Mouse (Mus musculus) urinary bladder, postnatal 25 days (tissue): ENCODE results near the gene Sipa1l3.

Experiments used
- DNase-seq: peaks from one replicate; pipeline ENCODE4 v3.0.0; 2022; ENCODE audit warnings: low spot score

Sipa1l3 gene

DNA sequence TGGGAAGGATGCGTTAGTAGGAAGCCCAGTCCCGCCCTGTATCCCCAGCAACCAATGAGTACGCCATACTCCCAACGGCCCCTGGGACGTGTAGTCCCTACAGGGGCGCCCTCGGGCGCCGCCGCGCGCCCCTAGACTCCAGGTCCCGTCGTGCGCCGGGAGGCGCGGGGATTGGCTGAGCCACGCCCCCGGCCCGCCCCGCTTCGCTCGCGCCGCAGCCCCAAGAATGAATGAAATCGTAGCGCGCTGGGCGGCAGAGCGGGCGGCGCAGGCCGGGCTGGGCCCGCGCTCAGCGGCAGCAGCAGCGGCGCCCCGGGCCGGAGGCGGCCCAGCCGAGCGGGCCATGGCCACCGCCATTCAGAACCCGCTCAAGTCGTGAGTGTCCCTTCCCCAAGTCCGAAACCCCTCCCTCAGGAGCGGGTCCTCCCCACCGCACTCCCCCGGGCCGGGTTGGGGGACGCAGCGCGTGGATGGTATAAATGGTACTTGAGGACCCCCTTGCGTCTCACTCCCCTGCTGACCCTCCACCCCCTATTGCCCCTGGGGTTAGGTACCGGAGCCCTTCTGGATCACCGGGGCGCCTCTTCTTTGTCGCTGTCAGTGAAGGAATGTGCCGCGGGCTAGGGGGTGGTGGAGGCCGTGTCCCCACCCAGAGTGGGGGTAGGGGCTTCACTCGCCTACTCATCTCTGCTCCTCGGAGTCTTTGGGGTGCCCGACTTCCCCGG, 214.5 kb downstream of the Sipa1l3 start, which contains the start of gene Dpf1:
Dpf1 (plus strand) TSS at position 214 of the 725 bp plus-strand sequence.
- DNase-seq, result peak; percentile 54

DNA sequence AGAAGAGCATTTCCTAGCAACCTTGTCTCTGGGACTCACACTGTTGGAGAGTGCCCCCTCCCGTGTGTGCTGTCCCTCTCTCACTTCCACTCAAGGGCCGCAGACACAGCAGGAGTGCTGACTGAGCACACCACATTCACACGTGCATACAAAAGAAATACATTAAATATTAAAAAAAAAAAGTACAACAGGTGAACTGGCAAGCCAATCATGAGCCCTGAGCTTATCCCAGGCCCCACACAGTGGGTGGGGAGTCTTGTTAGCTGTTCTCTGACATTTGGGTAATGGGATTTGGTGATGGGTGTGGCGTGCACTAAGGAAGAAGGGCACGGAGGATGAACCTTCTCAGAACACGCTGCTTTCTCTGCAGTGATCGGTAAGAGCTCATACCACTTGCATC, 215.8 kb downstream of the Sipa1l3 start:
- DNase-seq, result no peak

DNA sequence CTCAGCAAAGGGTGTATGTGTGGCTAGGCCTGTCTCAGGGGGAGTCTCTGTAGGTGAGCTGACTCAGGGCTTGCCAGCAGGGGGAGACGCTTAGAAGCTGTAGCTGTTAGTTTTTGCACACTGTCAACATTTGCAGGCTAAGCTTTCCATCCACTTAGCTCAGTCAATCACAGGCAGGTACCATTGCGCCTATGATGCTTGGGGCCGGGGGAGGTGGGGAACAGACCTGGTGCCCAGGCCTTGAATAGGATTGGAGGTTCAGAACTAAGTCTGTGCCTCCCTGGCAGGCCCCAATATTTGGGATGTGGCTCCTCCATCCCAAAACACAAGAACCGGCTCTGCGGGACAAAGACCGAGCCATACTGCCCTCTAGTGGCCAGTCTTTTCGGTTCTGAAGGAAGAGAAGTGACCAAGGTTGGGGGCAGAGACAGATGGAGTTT, 217.3 kb downstream of the Sipa1l3 start:
- peak; percentile 75 for DNase-seq

DNA sequence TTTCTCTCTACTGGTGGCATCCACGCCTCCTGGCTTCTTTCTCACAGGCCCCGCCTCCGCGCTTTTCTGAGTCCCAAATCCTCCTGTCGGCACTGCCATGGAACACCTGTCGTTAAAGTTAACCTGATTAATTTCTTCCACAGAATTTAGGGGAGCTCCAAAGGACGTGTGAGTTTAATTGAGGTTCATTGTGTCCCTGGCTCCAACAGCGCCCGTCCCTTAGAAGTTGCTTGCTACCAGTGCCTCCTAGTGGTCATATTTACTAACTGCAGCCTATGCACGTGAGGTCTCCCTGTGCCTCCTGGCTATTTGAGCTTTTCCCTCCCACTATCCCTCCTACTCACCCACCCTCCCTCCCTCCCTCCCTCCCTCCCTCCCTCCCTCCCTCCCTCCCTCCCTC, 221.4 kb downstream of the Sipa1l3 start:
- no peak for DNase-seq

DNA sequence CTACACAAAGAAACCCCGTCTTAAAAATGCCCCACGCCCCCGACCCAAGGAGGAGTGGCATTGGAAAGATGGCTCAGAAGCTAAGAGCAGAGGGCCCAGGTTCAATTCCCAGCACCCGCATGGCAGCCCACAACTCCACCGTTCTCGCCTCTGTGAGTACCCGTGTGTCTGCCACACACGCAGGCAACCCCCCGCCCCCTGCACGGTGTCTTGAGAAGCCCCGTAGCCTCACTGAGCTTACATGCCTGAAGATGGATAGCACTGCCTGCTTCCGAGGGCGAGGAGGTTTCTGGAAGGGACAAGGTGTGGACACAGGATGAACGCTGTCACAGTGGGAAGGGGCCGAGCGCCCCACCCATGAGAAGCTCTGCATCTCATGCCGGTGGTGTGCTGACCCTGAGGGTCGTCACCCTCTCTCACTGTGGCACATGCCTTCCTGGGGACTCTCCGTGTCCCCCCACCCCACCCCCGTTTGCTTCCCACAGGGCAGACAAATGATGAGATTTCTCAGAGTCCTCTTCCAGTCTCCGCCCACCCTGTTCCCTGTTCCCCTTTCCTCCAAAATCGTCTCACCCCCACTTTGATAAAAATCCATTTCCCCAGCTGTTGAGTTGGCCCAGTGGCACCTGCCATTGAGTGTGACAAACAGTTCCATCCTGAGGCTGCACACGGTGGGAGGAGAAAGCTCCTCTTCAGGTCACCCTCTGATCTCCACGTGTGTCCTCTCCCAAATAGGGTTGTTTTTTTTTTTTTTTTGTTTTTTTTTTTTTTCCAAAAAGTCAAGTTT, 222.4 kb downstream of the Sipa1l3 start:
- no peak for DNase-seq

DNA sequence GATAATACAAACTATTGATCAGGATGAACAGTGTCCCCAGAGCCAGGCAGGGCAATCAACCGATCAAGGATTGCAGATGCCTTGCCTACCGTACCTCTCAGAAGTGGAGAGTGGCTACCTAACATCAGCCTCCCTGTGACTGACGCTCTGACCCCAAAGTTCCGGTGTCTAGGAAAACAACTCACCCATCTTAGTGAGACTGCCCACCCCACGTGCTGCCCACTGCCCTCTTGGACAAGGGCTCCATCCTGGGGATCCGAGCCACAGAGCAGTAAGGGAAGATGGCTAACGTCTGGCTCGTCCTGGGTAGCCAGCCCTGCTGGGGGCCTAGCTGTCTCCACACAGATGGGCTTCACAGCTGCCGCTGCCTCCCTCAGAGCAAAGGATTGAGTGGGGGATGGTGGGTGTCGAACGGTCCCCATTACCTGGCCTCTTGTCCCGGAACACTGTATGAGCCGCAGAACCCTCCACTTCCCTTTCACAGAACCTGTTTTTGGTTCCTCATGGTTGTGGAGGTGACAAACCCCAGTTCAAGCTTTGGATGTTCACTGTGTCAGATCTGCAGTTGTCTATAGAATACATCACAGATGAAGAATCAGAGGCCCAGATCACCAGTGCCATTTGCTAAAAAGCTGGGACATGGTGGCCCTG, 224.2 kb downstream of the Sipa1l3 start:
- DNase-seq, result no peak

GRCm38 (mm10) chr7:29293131-29294065, 225.0 kb downstream of the Sipa1l3 start:
- DNase-seq, result no peak

- DNase-seq, result no peak
These were observed 225.9 kb downstream of the Sipa1l3 start for GRCm38 (mm10) chr7:29292458-29293098.

- no peak for DNase-seq
These were observed 226.6 kb downstream of the Sipa1l3 start for GRCm38 (mm10) chr7:29291616-29292457.

- DNase-seq, result no peak
These were observed 227.6 kb downstream of the Sipa1l3 start for GRCm38 (mm10) chr7:29290691-29291485.

DNA sequence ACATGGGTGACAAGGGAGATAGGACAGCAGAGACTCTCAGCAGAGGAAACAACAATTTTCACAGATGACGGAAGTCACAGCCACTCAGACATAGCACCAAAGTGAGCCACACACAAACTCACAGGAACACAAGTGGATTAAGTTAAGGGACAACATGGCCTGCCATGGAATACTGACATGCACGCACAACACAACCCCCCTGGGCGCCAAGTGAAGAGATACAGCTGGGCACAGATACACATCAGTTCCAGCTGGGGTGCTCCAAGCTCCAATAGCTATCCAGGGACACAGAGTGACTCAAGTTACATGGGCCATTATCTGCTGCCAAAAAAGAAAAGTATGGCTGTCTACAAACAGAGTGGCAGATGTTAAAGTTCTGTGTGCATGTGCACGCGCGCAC, 228.6 kb downstream of the Sipa1l3 start:
- DNase-seq, result no peak

GRCm38 (mm10) chr7:29288942-29289638, 229.4 kb downstream of the Sipa1l3 start, which contains the start of gene Ppp1r14a:
TSS of gene Ppp1r14a (plus strand) at chr7:29289308.
- DNase-seq, result peak; percentile 82

DNA sequence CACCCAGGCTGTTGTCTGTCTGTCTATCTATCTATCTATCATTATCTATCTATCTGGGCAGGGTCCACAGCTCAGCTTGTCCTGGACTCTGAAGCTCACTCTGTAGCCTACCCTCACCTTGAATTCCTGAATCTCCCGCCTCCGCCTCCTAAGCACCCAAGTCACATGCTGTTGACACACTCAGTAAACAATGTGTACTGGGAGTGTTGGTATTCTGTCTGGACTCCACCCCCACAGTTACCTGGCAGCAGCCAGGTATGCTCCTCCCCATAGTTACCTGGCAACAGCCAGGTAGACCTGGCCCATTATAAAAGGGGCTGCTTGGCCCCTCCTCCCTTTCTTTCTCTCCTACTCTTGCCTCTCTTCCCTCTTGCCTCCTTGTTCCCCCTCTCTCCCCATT, 230.4 kb downstream of the Sipa1l3 start:
- no peak for DNase-seq

DNA sequence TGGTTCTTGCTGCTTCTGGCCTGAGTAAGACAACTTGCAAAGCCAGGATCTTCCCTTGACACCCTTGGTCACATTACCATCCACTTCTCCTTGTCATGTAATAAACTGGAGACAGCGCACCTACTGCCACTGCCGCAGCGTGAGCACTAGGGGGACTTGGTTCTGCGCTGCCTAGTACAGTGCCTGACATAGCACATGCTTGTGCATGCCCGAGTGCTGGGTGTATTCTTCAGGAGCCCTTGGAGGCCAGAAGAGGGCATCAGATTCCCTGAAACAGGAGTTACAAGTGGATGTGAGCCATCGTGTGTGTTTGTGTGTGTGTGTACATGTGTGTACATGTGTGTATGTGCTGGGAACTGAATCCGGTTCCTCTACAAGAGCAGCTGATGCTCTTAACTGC, 231.0 kb downstream of the Sipa1l3 start:
- DNase-seq, result no peak

GRCm38 (mm10) chr7:29284523-29284922, 233.9 kb downstream of the Sipa1l3 start:
- no peak for DNase-seq

GRCm38 (mm10) chr7:29283876-29284275, 234.6 kb downstream of the Sipa1l3 start:
- DNase-seq, result no peak

GRCm38 (mm10) chr7:29282074-29282554, 236.3 kb downstream of the Sipa1l3 start:
- no peak for DNase-seq
